Mouse (Mus musculus): ENCODE measurements around the gene Fndc9.

DNA sequence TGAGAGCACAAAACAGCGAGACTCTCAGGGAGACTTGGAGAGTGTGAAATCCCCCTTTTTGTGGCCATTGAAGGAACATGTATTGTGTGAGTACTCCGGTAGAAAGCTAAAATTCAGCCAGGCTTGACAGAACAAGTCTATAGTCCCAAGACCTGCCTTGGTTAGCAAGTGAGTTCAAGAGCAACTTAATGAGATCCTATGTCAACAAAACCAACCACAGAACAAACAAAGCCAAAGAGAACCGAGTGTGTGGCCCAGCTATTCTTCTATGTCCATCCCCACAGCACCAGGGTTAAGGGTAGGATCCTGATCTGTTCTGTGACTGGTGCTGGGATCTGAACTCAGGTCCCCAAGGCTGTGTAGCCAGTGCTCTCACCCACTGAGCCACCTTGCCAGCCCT is 29.3 kb downstream of the Fndc9 start:
- TF ChIP-seq CTCF (IDR thresholded peaks at IDR 0.05; ENCODE audit: borderline replicate concordance, insufficient read depth, low read depth, low read length), result no peak
- TF ChIP-seq POLR2A (IDR thresholded peaks at IDR 0.05; ENCODE audit: borderline replicate concordance, insufficient read depth, low read length), result no peak
